Mouse (Mus musculus) olfactory bulb, adult 2 months (tissue): ENCODE results near the gene 4930412O13Rik. TPM values are rescaled to one million over a fixed set of nuclear protein-coding genes. Genes with fewer than 3 reads are reported as not detected.

Experiments
- H3K27ac ChIP-seq: fragments of 200-500 bp; 2 replicates; pipeline ENCODE4 v1.5.1; 2012; ENCODE audit warnings: low read depth, low read length; ENCODE audit not compliant: insufficient read depth
- H3K4me1 ChIP-seq: fragments of 200-500 bp; 2 replicates; pipeline ENCODE4 v1.6.1; 2012; ENCODE audit warnings: low read length; ENCODE audit not compliant: control insufficient read depth, insufficient read depth
- H3K4me3 ChIP-seq: fragments of 200-500 bp; 2 replicates; pipeline ENCODE4 v1.5.1; 2012; ENCODE audit warnings: mild to moderate bottlenecking, low read depth, low read length, moderate library complexity; ENCODE audit not compliant: insufficient read depth
- CTCF ChIP-seq: fragments of 200-500 bp; IDR thresholded peaks from 2 replicates; pipeline ENCODE4 v1.5.1; 2012; ENCODE audit warnings: low read depth, mild to moderate bottlenecking, low read length, moderate library complexity; ENCODE audit not compliant: insufficient read depth
- POLR2A ChIP-seq: fragments of 200-500 bp; IDR thresholded peaks from 2 replicates; pipeline ENCODE4 v1.6.1; 2012; ENCODE audit warnings: mild to moderate bottlenecking, low read depth, low read length, moderate library complexity; ENCODE audit not compliant: insufficient read depth
- WGBS: fragments of 180-500 bp; shearing (Covaris S2); methylation state at CpG from one replicate; pipeline ENCODE4 v1.1.7; 2018; 5-methylcytosine and 5-hydroxymethylcytosine counted together
- polyA plus RNA-seq: library from polyadenylated mRNA; stranded (reverse); fragments of >200 nt; gene quantifications from 2 replicates; pipeline ENCODE4 v1.2.4, GENCODE M21; 2012; ENCODE audit warnings: low replicate concordance; ENCODE audit not compliant: missing spikeins, insufficient read depth, insufficient read length

The 4930412O13Rik gene
- polyA plus RNA-seq, result not detected in 2 replicates

GRCm38 (mm10) chr2:9881051-9881591 lies at the start of gene 4930412O13Rik:
4930412O13Rik (plus strand) TSS chr2:9881252.
- Histone ChIP-seq H3K27ac (no peak within 1 kb of the TSS), H3K4me3 (no peak within 1 kb of the TSS), H3K4me1 (peaks cover 11% of the 10 kb centered on the region; the same call in 1 of the 2 replicates)
- TF ChIP-seq POLR2A (no peak), CTCF (no peak)
- 2% methylated on average over 35 of the region's 35 CpGs for WGBS

GRCm38 (mm10) chr2:9833712-9834111 lies 47.3 kb upstream of the 4930412O13Rik start:
- no peaks in the 10 kb centered on the region for H3K4me1 ChIP-seq
- WGBS, result 91% methylated on average over 7 of the region's 7 CpGs
- TF ChIP-seq CTCF, result no peak
- no peak for TF ChIP-seq POLR2A
- H3K27ac ChIP-seq, result no peak overlapping the region
- no peak overlapping the region for H3K4me3 ChIP-seq

DNA sequence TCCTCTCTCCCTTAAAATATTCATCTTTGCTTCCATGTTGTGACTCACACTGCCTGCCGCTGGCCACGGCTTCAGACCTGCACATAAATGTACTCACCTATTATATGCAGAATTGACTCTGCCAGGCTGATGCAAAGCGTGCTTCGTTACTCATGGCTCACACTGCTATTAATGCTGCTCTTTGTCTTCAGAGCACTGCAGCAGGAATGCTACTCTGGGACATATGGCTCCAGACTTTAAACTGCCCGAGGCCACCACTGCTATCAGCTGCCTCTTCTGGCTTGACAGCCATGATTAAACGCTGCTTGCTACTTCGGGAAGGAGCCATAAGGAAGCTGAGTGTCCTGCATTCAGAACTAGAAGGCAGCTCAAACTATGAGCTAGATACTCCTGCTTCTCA lies 45.9 kb upstream of the 4930412O13Rik start:
- H3K4me1 ChIP-seq, result no peaks in the 10 kb centered on the region
- H3K27ac ChIP-seq, result no peak overlapping the region
- no peak overlapping the region for H3K4me3 ChIP-seq
- WGBS, result 40% methylated on average over 7 of the region's 7 CpGs
- TF ChIP-seq POLR2A (no peak), CTCF (no peak)

DNA sequence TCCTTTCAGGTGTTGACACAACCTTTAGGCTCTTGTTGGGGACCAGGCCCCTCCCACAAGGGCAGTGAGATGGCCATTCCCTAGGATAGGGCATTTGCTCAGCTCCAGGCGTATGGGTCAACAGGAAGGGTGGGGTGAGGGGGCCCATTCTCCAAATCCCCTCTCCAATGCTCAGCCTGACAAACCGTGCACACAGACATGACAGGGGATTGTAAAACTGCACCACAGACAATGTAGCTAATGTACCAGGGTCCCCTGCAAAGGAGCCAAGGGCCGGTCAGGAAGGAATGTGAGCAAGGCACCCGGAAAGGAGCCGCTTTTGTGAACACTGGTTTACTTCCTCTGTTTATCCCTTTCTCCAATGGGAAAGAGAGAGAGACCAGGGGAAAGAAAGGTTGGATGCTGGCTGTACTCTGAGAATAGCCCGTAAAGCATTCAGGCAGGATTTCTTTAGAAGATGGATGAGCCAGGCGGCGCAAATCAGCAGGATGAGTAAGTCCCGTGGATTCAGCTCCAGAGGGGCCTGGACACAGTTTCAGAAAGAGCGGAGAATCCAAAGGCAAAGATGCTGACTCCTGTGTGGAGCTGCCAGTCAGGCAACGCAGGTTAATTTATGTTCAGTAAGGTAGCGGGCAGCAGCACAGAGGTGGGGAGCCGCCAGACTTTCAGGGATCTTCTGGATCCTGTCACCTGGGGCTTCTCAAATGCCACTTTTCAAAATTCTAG lies 28.0 kb upstream of the 4930412O13Rik start:
- TF ChIP-seq POLR2A (no peak), CTCF (no peak)
- Histone ChIP-seq H3K27ac (no peak overlapping the region), H3K4me1 (no peaks in the 10 kb centered on the region), H3K4me3 (no peak overlapping the region)
- WGBS, result 61% methylated on average over 13 of the region's 13 CpGs

DNA sequence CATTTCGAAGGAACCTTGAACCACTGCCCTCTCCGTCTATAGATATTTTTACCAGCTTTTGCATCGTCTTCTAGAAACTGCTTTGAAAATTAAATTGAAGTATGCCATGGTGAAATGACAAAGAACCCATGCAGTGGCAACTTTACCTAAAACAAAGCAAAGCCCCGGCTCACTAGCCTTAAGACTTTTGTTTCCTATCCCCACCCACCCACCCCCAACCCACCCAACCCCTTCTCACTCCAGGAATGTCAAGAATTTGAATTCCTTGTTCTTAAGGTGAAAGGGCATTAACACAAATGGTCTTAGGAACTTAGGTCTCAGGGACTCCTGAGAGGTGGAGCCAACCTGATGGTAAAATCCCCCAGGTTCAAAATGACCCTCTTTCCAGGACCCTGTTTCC lies 25.2 kb upstream of the 4930412O13Rik start:
- Histone ChIP-seq H3K27ac (no peak overlapping the region), H3K4me3 (no peak overlapping the region), H3K4me1 (no peaks in the 10 kb centered on the region)
- no peak for TF ChIP-seq CTCF
- TF ChIP-seq POLR2A, result no peak
- WGBS, result 39% methylated on average over 4 of the region's 4 CpGs

DNA sequence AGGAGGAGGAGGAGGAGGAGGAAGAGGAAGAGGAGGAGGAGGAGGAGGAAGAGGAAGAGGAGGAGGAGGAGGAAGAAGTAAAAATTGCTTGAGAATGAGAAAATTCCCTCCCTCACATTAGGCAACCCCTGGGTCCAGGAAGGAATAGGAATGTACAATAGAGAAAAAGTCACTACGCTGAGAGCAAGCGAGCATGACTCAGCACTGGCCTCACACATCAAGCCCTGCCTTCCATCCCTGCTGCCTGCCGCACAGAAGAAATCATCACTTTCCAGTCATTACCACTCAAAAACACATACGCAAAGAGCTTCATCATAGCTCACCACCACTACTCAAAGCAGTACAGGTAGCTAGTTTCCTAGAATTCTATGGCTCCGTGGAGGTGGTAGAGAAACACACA lies 20.4 kb upstream of the 4930412O13Rik start:
- 83% methylated on average over 5 of the region's 5 CpGs for WGBS
- Histone ChIP-seq H3K4me3 (no peak overlapping the region), H3K27ac (no peak overlapping the region), H3K4me1 (no peaks in the 10 kb centered on the region)
- TF ChIP-seq CTCF, result no peak
- no peak for TF ChIP-seq POLR2A

- TF ChIP-seq CTCF (no peak), POLR2A (no peak)
- H3K27ac ChIP-seq, result no peak overlapping the region
- no peak overlapping the region for H3K4me3 ChIP-seq
- WGBS, result 88% methylated on average over 12 of the region's 12 CpGs
- H3K4me1 ChIP-seq, result no peaks in the 10 kb centered on the region
Measured at GRCm38 (mm10) chr2:9867092-9867825, 13.8 kb upstream of the 4930412O13Rik start.

DNA sequence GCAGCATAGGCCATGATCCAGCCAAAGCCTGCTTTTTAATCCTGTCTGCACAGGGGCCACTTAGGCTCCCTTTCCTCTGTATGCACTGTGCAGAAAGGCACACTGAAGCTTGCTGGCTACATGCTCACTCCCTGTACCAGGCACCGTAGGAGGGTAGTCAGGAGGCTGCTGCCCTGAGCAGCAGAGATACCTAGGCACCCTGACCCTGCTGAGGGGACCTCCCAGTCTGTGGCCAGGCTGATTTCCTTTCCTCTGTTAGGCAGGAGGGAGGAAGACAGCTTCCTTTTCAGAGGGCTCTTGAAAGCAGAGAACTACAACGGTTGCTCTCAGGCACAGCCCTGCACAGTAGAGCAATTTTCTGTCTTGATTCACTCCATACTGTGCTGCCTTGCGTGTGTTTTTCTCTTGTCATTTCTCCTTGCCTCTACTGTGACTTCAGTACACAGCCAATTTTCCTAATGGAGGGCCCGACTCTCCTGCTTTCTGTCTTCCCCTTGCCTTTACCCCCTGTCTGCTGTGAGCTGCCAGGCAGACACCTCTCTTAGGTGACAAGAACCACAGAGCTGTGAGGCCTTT lies 9.8 kb upstream of the 4930412O13Rik start:
- TF ChIP-seq CTCF (no peak), POLR2A (no peak)
- no peak overlapping the region for H3K27ac ChIP-seq
- H3K4me1 ChIP-seq, result no peaks in the 10 kb centered on the region; the same call in 1 of the 2 replicates
- no peak overlapping the region for H3K4me3 ChIP-seq
- 63% methylated on average over 4 of the region's 4 CpGs for WGBS
